Mouse (Mus musculus) T-helper 1 cell (primary cell): ENCODE results near the gene Tmem136.

Experiments
- in situ Hi-C: fragments of 300-600 bp; cut with MboI, MseI; formaldehyde crosslinking; loops from one replicate; pipeline ENCODE4 v1.15.1; 2025; ENCODE audit warnings: high pct_unique_total_duplicates

The Tmem136 gene

DNA sequence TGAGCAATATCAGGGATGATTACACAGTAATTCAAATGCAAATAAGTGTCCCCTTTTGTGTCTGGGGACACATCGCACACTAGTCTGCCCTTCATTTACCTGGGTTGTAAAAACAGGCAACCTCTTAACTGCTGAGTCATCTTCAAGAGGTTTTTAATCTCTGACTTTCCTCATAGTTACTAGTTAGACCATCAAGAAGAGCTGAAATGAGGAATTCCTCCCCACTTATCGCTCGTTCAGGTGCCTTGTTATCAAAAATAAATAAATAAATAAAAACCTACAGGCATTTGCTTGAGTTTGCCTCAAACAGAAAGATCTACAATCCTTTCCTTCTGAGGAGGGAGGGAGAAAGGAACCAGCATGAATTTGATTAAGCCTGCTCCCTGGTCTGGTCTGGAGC is 7.6 kb downstream of the Tmem136 start:
- in situ Hi-C loops, result loop anchor here (10.0 kb wide), 1 partner anchor 864 kb away; no protein-coding TSS in a partner anchor

DNA sequence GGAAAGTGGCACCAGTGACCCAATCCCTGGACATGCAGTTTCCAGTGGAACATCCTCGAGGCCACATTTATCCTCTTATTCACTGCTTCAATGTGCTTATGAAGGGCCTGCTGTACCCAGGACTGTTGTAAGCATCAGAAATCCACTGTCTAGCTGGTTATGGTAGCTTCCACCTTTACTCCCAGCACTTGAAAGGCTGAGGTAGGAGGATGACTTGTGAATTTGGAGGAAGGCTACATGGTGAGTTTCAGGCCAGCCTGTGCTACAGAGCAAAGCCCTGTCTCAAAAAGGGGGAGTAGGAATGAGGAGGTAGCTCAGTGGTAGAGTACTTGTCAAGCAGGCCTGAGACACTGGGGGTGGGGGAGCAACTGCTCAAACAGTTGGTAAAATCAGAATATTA is 8.3 kb downstream of the Tmem136 start:
- in situ Hi-C loops, result loop anchor here (10.0 kb wide), 1 partner anchor 863 kb away; no protein-coding TSS in a partner anchor

- in situ Hi-C loops, result loop anchor here (10.0 kb wide), 1 partner anchor 863 kb away; no protein-coding TSS in a partner anchor
These were observed 8.8 kb downstream of the Tmem136 start for GRCm38 (mm10) chr9:43107555-43107954.

- in situ Hi-C loops, result loop anchor here (10.0 kb wide), 1 partner anchor 862 kb away; no protein-coding TSS in a partner anchor
These were observed 9.2 kb downstream of the Tmem136 start, which contains the start of gene Arhgef12 for GRCm38 (mm10) chr9:43107187-43107517. TSS of gene Arhgef12 (minus strand) at chr9:43107239.

- in situ Hi-C loops, result loop anchor here (10.0 kb wide), 1 partner anchor 862 kb away; no protein-coding TSS in a partner anchor
These were observed 9.8 kb downstream of the Tmem136 start for GRCm38 (mm10) chr9:43106426-43107186.

DNA sequence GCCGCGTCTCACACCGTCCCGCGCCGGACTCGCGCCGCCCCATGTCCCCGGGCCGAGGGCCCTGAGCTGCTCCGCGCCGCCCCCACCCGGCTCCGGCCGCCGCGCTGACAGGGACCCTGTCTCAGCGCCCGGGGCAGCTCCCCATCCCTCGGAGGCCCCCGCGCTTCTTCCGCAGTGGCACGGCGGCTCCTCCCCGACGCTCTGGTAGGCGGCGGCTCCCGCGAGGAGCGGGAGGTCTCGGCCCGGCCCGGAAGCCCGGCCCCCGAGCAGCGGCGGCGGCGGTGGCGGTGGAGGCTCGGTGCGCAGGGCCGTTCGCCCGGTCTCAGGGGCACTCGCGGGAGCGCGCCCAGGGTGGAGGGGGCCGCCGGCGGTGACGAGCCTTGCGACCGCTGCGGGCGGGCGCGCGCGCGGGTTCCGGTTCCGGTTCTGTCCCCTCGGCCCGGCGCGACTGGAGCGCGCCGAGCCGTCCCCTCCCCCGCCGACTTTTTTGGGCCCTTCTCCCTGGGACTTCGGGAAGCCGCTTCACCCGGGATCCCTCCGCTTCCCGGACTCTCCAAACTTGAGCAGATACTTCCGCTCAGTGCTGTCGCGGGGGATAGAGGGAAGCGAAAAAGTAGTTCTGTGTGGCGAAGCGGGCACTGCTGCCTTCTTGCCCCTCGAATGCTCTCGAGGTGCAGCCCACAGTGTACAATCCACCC is 10.6 kb downstream of the Tmem136 start:
- in situ Hi-C loops, result loop anchor here (10.0 kb wide), 1 partner anchor 861 kb away; no protein-coding TSS in a partner anchor

DNA sequence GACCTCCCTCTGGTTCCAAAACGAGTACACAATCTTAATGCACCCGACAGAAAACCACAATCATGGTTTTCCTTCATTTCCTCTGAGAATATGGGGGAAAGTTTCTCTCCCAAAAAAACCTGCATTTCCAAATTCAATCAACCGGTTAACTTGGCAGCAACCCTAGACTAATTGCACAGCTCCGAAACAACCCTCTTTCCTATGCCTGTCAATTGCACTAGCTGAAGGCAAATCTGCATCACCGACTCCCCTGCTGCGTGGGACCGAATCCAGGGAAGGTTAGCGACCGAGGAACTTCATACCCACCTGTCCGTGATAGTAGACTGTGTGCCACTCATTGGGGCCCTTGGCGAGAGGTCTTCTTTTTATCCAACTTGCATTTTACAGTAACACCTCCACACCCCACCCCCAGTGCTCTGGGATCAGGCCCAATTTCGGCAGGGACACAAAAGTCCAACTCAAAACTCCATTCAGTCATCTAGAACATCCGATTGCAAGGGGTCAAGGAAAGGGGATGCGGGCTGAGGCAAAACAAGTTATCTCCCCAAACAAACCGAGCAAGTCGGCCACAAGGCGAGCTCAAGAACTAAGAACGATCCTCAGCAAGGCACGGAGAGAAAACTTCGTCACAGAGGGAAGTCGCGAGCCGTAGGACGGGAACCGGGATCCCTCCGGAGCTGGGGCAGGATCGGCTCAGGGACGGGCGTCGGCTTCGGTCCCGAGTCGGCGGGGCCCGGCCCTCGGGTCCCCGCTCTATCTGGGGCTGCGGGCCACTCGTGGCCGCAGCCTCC is 11.3 kb downstream of the Tmem136 start:
- in situ Hi-C loops, result loop anchor here (10.0 kb wide), 1 partner anchor 860 kb away; no protein-coding TSS in a partner anchor

DNA sequence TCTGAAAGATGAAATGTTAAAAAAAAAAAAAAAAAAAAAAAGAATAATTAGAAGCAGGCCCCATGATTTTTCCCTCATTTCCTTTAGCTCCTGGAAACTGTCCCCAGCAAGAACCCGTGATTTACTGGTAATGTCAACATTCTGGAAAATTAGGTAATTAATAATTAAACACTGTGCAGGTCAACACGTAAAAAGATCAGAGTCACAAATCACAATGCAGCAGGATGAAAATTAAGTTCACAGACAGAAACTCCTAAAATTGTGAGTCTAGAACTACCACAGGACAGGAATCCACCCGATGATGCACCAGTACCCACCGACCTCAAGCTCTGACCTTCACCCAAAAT is 11.9 kb downstream of the Tmem136 start:
- in situ Hi-C loops, result loop anchor here (10.0 kb wide), 1 partner anchor 860 kb away; no protein-coding TSS in a partner anchor

- in situ Hi-C loops, result loop anchor here (10.0 kb wide), 1 partner anchor 859 kb away; no protein-coding TSS in a partner anchor
These were observed 12.6 kb downstream of the Tmem136 start for GRCm38 (mm10) chr9:43103675-43104299.

DNA sequence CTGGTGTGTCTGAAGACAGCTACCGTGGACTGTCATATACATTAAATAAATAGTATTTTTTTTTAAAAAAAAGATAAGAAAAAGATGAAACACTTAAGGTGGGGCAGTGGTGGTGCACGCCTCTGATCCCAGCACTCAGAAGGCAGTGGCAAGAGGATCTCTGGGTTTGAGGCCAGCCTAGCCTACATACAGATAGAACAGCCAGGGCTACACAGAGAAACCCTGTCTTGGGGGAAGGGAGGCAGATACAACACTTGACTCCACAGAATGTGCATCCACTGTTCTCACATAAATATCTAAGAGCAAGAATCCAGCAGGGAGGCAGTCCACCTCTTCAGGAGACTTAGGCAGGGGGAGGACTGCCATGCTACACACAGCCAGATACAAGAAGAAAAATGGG is 13.4 kb downstream of the Tmem136 start:
- in situ Hi-C loops, result loop anchor here (10.0 kb wide), 1 partner anchor 858 kb away; no protein-coding TSS in a partner anchor

DNA sequence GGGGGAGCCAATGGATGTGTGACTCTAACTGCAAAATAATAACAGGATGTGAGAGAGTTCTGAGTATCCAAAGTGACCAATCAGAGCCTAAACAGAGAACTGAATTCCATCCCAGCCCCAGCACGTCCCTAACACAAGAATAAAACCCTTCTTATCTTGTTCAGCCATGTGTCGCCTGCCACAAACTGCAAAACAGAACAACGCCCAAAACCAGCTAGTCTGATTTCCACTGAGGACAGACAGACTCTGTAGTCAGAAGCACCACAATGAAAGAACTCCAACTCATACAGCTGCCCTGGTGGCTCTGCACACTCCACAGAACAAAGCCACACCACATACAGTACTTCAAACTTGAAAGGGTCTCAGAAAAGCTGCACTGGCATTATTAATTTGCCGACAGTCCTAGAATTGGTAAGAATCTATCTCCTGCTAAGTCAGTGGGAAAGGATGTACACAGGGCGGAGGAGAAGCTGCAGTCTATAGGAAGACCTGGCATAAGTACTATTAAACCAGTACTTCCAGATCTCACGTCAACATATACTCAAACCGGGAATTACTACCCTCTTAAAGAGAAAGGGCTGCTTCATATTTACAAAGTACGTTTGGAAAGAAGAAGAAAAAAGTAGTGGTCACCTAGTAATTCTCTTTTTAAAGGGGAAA is 14.3 kb downstream of the Tmem136 start:
- in situ Hi-C loops, result loop anchor here (10.0 kb wide), 1 partner anchor 857 kb away; no protein-coding TSS in a partner anchor

- in situ Hi-C loops, result no loop called here
These were observed 17.4 kb downstream of the Tmem136 start for GRCm38 (mm10) chr9:43098922-43099321.

DNA sequence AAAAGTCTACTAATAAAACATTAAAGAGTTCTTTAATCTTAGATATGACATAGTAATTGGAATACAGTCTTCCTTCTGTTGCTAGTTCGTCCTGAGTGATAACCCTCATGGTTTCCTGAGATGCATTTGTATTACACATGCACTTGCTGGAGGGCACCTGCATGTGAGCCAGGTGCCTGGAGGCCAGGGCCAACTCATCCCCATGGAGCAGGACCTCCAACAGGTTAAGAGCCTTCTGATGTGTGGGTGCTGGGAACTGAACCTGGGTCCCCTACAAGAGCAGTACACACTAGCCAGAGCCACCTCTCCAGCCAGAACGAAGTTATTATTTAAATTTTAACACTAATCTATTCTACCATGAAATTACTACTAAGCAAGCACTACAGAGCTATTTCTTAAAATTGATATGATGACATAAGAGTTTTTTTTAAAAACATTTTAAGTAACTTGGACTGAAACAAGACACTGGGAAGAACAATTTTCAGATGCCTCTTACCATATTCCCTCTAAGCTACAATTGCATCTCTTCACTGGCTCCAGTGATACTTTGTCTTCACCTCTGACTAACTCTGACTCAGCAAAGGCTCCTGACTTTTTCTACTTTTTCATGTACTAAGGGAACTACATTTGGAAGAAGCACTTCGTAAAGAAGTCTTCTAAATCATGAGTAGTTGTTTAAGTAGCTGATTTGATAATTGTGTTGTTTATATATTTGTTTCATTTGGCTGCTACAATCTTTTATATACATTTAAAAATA is 18.4 kb downstream of the Tmem136 start:
- in situ Hi-C loops, result no loop called here

DNA sequence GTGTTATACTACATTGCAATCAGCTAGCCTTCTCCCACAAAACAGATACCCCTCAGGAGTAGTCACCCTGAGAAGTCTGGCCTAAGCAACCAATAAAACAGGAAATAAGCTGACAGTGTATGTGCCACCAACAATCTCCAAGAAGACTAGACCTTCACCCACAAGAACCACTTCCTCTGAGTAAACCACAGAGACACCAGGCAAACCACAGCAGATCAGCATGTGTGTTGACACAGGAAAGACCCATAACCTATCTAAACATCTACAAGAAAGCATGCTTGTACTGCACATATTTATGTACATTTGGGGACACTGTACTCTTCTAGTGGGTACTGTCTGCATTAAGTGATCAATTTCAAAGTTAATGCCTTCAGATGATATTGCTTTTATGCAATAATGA is 20.0 kb downstream of the Tmem136 start:
- in situ Hi-C loops, result no loop called here

- in situ Hi-C loops, result no loop called here
These were observed 21.5 kb downstream of the Tmem136 start for GRCm38 (mm10) chr9:43094828-43095227.

- in situ Hi-C loops, result no loop called here
These were observed 22.6 kb downstream of the Tmem136 start for GRCm38 (mm10) chr9:43093803-43094202.

DNA sequence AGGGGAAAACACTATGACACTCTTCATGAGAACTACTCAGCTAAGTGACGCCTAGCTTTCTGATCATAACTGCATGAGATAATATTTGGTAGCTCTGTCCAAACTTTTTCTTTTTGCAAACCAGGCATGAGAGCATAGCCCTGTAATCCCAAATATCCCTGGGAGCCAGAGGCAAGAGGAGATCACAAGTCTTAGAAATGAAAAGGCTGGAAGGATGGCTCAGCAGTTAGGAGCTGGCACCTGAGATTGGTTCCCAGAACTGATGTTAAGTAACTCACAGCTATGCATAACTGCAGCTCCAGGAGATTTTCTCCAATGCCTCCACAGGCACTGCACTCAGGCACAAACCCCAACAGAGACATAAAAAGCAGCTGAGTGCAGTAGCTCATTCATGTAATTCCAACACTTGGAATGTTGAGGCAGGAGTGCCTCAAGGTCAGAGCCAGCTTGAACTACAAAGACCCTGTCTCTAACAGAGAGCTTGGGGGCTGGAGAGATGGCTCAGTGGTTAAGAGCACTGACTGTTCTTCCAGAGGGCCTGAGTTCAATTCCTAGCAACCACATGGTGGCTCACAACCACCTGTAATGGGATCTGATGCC is 30.6 kb downstream of the Tmem136 start:
- in situ Hi-C loops, result no loop called here

GRCm38 (mm10) chr9:43084496-43085362 is 31.6 kb downstream of the Tmem136 start:
- in situ Hi-C loops, result no loop called here
